Comparison of ENCODE assay signal across 8 mouse cellular contexts in genomic region chr9:69289056-69290017, GRCm38 (mm10).
A peak's percentile ranks its signal among the peaks of the same experiment; 100 is the strongest.
DNase-seq lines count a peak whose midpoint lies in the region; ATAC-seq lines count a peak whose summit lies in the region.

No protein-coding gene starts in this region.

- no peaks in the 10 kb centered on the region for H3K9me3 ChIP-seq in hindbrain, embryonic 14.5 days (ENCODE audit: control insufficient read depth, low read length)

- H3K4me1 ChIP-seq in hindbrain, embryonic 14.5 days (replicated peaks; ENCODE audit: control insufficient read depth, insufficient read depth, low read length) = peaks cover 18% of the 10 kb centered on the region; the same call in 1 of the 2 replicates

- peak overlapping the region; percentile 82 for H3K4me3 ChIP-seq in hindbrain, embryonic 14.5 days (replicated peaks; ENCODE audit: low read length)

- peak overlapping the region; percentile 69 for H3K9ac ChIP-seq in hindbrain, embryonic 14.5 days

- peaks cover 38% of the 10 kb centered on the region for H3K27me3 ChIP-seq in hindbrain, embryonic 14.5 days (ENCODE audit: control insufficient read depth, insufficient read depth, low read length)

- H3K36me3 ChIP-seq in hindbrain, embryonic 14.5 days (replicated peaks; ENCODE audit: control insufficient read depth, insufficient read depth) = no peaks in the 10 kb centered on the region

- H3K27ac ChIP-seq in hindbrain, embryonic 14.5 days = peak overlapping the region; percentile 54; the same call in 1 of the 2 replicates

- peak; percentile 94 for ATAC-seq in hindbrain, embryonic 14.5 days (ENCODE audit: low FRiP score)

- 1% methylated on average over 55 of the region's 59 CpGs for WGBS in hindbrain, embryonic 14.5 days

- peak overlapping the region; percentile 98 for H3K4me2 ChIP-seq in hindbrain, embryonic 14.5 days (replicated peaks)

- DNase-seq in Muller cell, postnatal 12 days (ENCODE audit: inconsistent ontology term) = peak; percentile 89
- peak; percentile 84 to 89 for DNase-seq in cerebellum, postnatal 10 days
- DNase-seq in frontal cortex, postnatal 36 days (ENCODE audit: low spot score in 2 of 2) = peak; percentile 78 to 85
- peak; percentile 71 for DNase-seq in hindbrain, embryonic 14.5 days (ENCODE audit: low spot score)
- peak; percentile 64 for DNase-seq in left cerebral cortex, adult 11 months (ENCODE audit: low spot score)
- DNase-seq in lung, postnatal 25 days (ENCODE audit: low spot score) = peak; percentile 94
- peak; percentile 72 for DNase-seq in retina, adult 2 months (ENCODE audit: low read depth, low spot score)
- DNase-seq in thymus, postnatal 14 days = peak; percentile 92

Comparison
In these comparisons a context has a peak if more than half of its experiments do, and no peak if none do; other contexts are left out.
1. Peak in every context shown above with its lines: DNase-seq, ATAC-seq, H3K4me3 ChIP-seq and H3K27ac ChIP-seq.